Mouse (Mus musculus) spleen, postnatal 36 days (tissue): Measurements from ENCODE around the gene Bivm.

Source experiments
- DNase-seq, 2 experiments: peaks; one replicate each; pipeline ENCODE4 v3.0.0; 2022; ENCODE audit warnings: low spot score in 2 of 2, mixed read lengths in 1 of 2

Bivm gene

DNA sequence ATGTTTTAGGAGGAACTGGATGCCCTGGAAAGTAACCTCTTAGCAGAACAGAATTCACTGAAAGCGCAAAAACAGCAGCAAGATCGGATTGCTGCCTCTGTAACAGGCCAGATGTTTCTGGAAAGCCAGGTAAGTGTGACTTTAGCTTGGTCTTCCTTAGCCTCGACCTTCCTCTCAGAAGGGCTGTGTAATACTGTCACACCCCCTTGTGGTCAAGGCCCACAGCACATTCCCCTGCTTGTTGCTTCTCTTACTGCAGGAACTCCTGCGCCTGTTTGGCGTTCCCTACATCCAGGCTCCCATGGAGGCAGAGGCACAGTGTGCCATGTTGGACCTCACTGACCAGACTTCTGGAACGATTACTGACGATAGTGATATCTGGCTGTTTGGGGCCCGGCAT is 55.1 kb downstream of the Bivm start:
- no peak for DNase-seq

DNA sequence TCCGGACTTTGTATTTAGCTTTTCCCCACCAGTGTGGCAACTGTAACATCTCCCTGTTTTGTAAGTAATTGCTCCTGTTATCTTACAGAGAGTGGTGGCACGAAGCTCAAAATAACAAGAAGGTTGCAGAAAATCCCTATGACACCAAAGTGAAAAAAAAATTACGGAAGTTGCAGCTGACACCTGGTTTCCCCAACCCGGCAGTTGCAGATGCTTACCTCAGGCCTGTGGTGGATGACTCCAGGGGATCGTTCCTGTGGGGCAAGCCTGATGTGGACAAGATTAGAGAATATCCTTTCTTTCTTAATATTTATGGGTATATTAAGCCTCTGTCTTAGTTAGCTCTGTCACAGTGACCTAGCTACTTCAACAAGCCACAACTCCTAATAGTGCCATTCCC is 59.3 kb downstream of the Bivm start:
- DNase-seq: no peak

DNA sequence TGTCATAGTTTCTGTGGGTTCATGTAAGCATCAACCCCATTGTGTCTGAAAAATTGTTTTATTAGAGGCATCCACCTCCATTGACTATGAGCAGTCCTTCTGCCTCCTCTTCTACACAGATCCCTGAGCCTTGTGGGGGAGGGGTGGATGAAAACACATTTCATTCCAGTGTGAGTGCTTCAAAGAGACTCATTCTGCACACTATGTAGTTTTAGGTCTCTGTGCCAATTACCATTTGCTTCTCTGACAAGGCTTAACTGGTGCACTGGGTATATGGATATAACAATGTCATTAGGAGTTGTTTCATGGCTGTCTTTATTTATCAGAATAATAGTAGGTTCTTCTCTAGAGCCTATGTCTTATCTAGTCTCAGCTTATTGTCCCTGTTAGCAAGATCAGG is 67.6 kb downstream of the Bivm start:
- DNase-seq: no peak
